Mouse (Mus musculus) brain, embryonic 18.5 days (tissue): ENCODE measurements around the gene H2-M10.6.

Experiments
- DNase-seq: peaks from one replicate; pipeline ENCODE4 v3.0.0-alpha.2; 2012; ENCODE audit warnings: low read depth, low spot score

Gene H2-M10.6

GRCm38 (mm10) chr17:36840961-36841445 is 29.0 kb downstream of the H2-M10.6 start:
- DNase-seq = no peak

- no peak for DNase-seq
Observed at GRCm38 (mm10) chr17:36843696-36844095, 31.7 kb downstream of the H2-M10.6 start.

GRCm38 (mm10) chr17:36844286-36844719 is 32.3 kb downstream of the H2-M10.6 start:
- no peak for DNase-seq

- no peak for DNase-seq
Observed at GRCm38 (mm10) chr17:36844725-36845124, 32.8 kb downstream of the H2-M10.6 start.

- no peak for DNase-seq
Observed at GRCm38 (mm10) chr17:36848911-36849310, 36.9 kb downstream of the H2-M10.6 start.

- no peak for DNase-seq
Observed at GRCm38 (mm10) chr17:36849992-36850391, 38.0 kb downstream of the H2-M10.6 start.

- no peak for DNase-seq
Observed at GRCm38 (mm10) chr17:36851200-36851599, 39.2 kb downstream of the H2-M10.6 start.

- no peak for DNase-seq
Observed at GRCm38 (mm10) chr17:36851627-36852026, 39.7 kb downstream of the H2-M10.6 start.

GRCm38 (mm10) chr17:36855484-36855883 is 43.5 kb downstream of the H2-M10.6 start:
- DNase-seq = no peak

GRCm38 (mm10) chr17:36856236-36856635 is 44.3 kb downstream of the H2-M10.6 start:
- DNase-seq = no peak

GRCm38 (mm10) chr17:36858181-36858580 is 46.2 kb downstream of the H2-M10.6 start:
- no peak for DNase-seq

GRCm38 (mm10) chr17:36861680-36862079 is 49.7 kb downstream of the H2-M10.6 start:
- DNase-seq = no peak
